ENCODE assay signal across 11 mouse cellular contexts in the genomic region with DNA sequence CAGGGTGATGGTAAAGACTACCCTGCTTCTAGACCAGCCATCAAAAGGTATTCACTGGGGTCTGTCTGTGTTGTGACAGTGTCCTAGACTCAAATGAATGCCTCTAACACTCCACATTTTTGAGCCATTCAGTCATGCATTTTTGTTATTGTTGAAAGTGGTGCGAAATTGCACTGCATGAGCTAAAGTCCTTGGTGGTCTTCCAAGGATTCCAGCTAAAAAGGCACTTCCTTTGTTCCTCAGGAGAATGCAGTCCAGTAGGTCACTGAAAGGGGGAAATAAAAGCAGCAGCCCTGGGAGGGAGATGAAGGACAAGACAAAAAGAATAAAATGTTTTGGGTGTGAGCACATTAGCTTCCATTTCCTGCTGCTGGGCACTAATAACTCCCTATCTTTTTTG. TPM values are rescaled to one million over a fixed set of nuclear protein-coding genes. Genes with fewer than 3 reads are reported as not detected.
DNase-seq lines count a peak whose midpoint lies in the region; ATAC-seq and TF ChIP-seq lines count a peak whose summit lies in the region.
"Had no signal": no experiment of that assay in that cellular context is flagged by ENCODE, and none has a peak within 500 bp of the region (broad histone marks: within the 10 kb centered on the region; RNA-seq: fewer than 3 reads in every experiment).

No protein-coding gene starts in this region.

- DNase-seq in heart, embryonic 10.5 days (ENCODE audit: low spot score), result no peak
- peak; percentile 7 for DNase-seq in lung, postnatal 0 days (ENCODE audit: low spot score)
- DNase-seq in lung, postnatal 14 days, result no peak
- no peak for DNase-seq in limb, embryonic 14.5 days (ENCODE audit: low spot score)
- no peak for DNase-seq in c-Kit-positive CD71-positive TER-119-positive erythroid progenitor cells, embryonic 14.5 days (ENCODE audit: low spot score)
- DNase-seq in T-cell, adult 2 months (ENCODE audit: low spot score), result no peak
- DNase-seq: adrenal gland, adult 8-10 months; kidney, adult 9 months had no signal

- H3K4me2 ChIP-seq in heart, embryonic 13.5 days, result no peak overlapping the region
- no peak overlapping the region for H3K4me2 ChIP-seq in lung, postnatal 0 days (replicated peaks; ENCODE audit: low read depth, low read length)
- peak overlapping the region; percentile 59 for H3K4me2 ChIP-seq in embryonic facial prominence, embryonic 13.5 days
- peak overlapping the region; percentile 50; the same call in 1 of the 2 replicates for H3K4me2 ChIP-seq in limb, embryonic 14.5 days (replicated peaks; ENCODE audit: low read depth, low read length, severe bottlenecking)

- H3K27me3 ChIP-seq in heart, embryonic 13.5 days (replicated peaks), result 0 out of 2 replicates have a peak, but pooled peaks cover 10% of the 10 kb centered on the region
- peaks cover 29% of the 10 kb centered on the region for H3K27me3 ChIP-seq in heart, embryonic 10.5 days (ENCODE audit: insufficient read depth, poor library complexity, severe bottlenecking)
- no peaks in the 10 kb centered on the region for H3K27me3 ChIP-seq in lung, postnatal 0 days (replicated peaks; ENCODE audit: insufficient read depth, low read length)
- peaks cover 27% of the 10 kb centered on the region for H3K27me3 ChIP-seq in embryonic facial prominence, embryonic 13.5 days
- H3K27me3 ChIP-seq in limb, embryonic 14.5 days (ENCODE audit: control insufficient read depth, insufficient read depth, low read length), result no peaks in the 10 kb centered on the region

- no peaks in the 10 kb centered on the region for H3K9me3 ChIP-seq in heart, embryonic 13.5 days
- H3K9me3 ChIP-seq in heart, embryonic 10.5 days, result no peaks in the 10 kb centered on the region
- H3K9me3 ChIP-seq in lung, postnatal 0 days (ENCODE audit: low read length), result no peaks in the 10 kb centered on the region
- H3K9me3 ChIP-seq in embryonic facial prominence, embryonic 13.5 days, result no peaks in the 10 kb centered on the region
- H3K9me3 ChIP-seq in limb, embryonic 14.5 days (ENCODE audit: control insufficient read depth, low read length), result no peaks in the 10 kb centered on the region
- H3K9me3 ChIP-seq: liver, embryonic 15.5 days had no signal

- H3K27ac ChIP-seq in heart, embryonic 13.5 days (replicated peaks), result 0 out of 2 replicates have a peak overlapping the region, but pooled peaks have one; percentile 61
- no peak overlapping the region for H3K27ac ChIP-seq in heart, embryonic 10.5 days
- no peak overlapping the region for H3K27ac ChIP-seq in lung, postnatal 0 days (ENCODE audit: low read length)
- H3K27ac ChIP-seq in embryonic facial prominence, embryonic 13.5 days, result no peak overlapping the region
- no peak overlapping the region for H3K27ac ChIP-seq in limb, embryonic 14.5 days (replicated peaks; ENCODE audit: low read depth, low read length)
- H3K27ac ChIP-seq: liver, embryonic 15.5 days had no signal

- no peak for TF ChIP-seq EP300 in lung, postnatal 0 days (IDR thresholded peaks at IDR 0.05)

- H3K4me3 ChIP-seq in heart, embryonic 13.5 days, result no peak overlapping the region
- no peak overlapping the region for H3K4me3 ChIP-seq in heart, embryonic 10.5 days
- H3K4me3 ChIP-seq in lung, postnatal 0 days (ENCODE audit: low read depth, low read length), result no peak overlapping the region
- H3K4me3 ChIP-seq in embryonic facial prominence, embryonic 13.5 days, result peak overlapping the region; percentile 60; the same call in 1 of the 2 replicates
- peak overlapping the region; percentile 55 for H3K4me3 ChIP-seq in limb, embryonic 14.5 days (replicated peaks; ENCODE audit: low read length)

- no peak overlapping the region for H3K9ac ChIP-seq in heart, embryonic 13.5 days
- H3K9ac ChIP-seq in lung, postnatal 0 days (replicated peaks; ENCODE audit: low read depth), result no peak overlapping the region
- H3K9ac ChIP-seq in embryonic facial prominence, embryonic 13.5 days, result no peak overlapping the region
- no peak overlapping the region for H3K9ac ChIP-seq in limb, embryonic 14.5 days (ENCODE audit: low read depth, low read length, severe bottlenecking)
- H3K9ac ChIP-seq: liver, embryonic 15.5 days had no signal

- ATAC-seq in heart, embryonic 13.5 days (ENCODE audit: extremely low read depth, insufficient number of reproducible peaks, low FRiP score, low TSS enrichment), result no peak
- ATAC-seq in lung, postnatal 0 days, result no peak
- no peak for ATAC-seq in embryonic facial prominence, embryonic 13.5 days (ENCODE audit: insufficient number of reproducible peaks, insufficient read depth, low FRiP score, low TSS enrichment, low read depth)
- ATAC-seq in limb, embryonic 14.5 days (ENCODE audit: low FRiP score, low read depth), result no peak

- peaks cover 13% of the 10 kb centered on the region for H3K4me1 ChIP-seq in heart, embryonic 13.5 days
- H3K4me1 ChIP-seq in heart, embryonic 10.5 days, result peaks cover 10% of the 10 kb centered on the region; the same call in 1 of the 2 replicates
- H3K4me1 ChIP-seq in lung, postnatal 0 days (ENCODE audit: insufficient read depth, low read depth, low read length), result no peaks in the 10 kb centered on the region
- peaks cover 15% of the 10 kb centered on the region for H3K4me1 ChIP-seq in embryonic facial prominence, embryonic 13.5 days
- 0 out of 2 replicates have a peak, but pooled peaks cover 6% of the 10 kb centered on the region for H3K4me1 ChIP-seq in limb, embryonic 14.5 days (ENCODE audit: control insufficient read depth, insufficient read depth, low read length)

- no peaks in the 10 kb centered on the region for H3K36me3 ChIP-seq in heart, embryonic 13.5 days
- no peaks in the 10 kb centered on the region for H3K36me3 ChIP-seq in heart, embryonic 10.5 days
- no peaks in the 10 kb centered on the region for H3K36me3 ChIP-seq in lung, postnatal 0 days (ENCODE audit: insufficient read depth, low read length)
- H3K36me3 ChIP-seq in embryonic facial prominence, embryonic 13.5 days, result no peaks in the 10 kb centered on the region
- no peaks in the 10 kb centered on the region for H3K36me3 ChIP-seq in limb, embryonic 14.5 days (ENCODE audit: control insufficient read depth, insufficient read depth, low read length)
- H3K36me3 ChIP-seq: liver, embryonic 15.5 days had no signal

- TF ChIP-seq CTCF in lung, postnatal 0 days (IDR thresholded peaks at IDR 0.05), result no peak

- no peak for TF ChIP-seq POLR2A in limb, embryonic 14.5 days (IDR thresholded peaks at IDR 0.05; ENCODE audit: borderline replicate concordance, extremely low read depth, insufficient read depth, insufficient read length)

- 55% methylated on average over 1 of the region's 1 CpGs for WGBS in heart, embryonic 13.5 days
- WGBS in heart, embryonic 10.5 days, result 62% methylated on average over 1 of the region's 1 CpGs
- WGBS in lung, postnatal 0 days, result 48% methylated on average over 1 of the region's 1 CpGs
- 61% methylated on average over 1 of the region's 1 CpGs for WGBS in embryonic facial prominence, embryonic 13.5 days
- 57% methylated on average over 1 of the region's 1 CpGs for WGBS in limb, embryonic 14.5 days

RNA-seq across cellular contexts. Expression of a gene that starts 2.8 kb away (rescaled TPM):
- polyA plus RNA-seq in heart, embryonic 13.5 days (2015; fragmentation: Nextera tagmentation; extraction: Ambion mirVana), result 42.2 and 47.1 TPM in 2 replicates
- 25.3 and 46.4 TPM in 2 replicates for polyA plus RNA-seq in heart, embryonic 10.5 days (2016; fragmentation: Nextera tagmentation; extraction: Ambion mirVana)
- polyA plus RNA-seq in lung, postnatal 0 days (2015; fragmentation: Nextera tagmentation; extraction: Ambion mirVana), result 28.3 and 32.7 TPM in 2 replicates
- 70.3 and 82.2 TPM in 2 replicates for polyA plus RNA-seq in embryonic facial prominence, embryonic 13.5 days (2015; fragmentation: Nextera tagmentation; extraction: Ambion mirVana)
- 81.8 and 90.0 TPM in 2 replicates for polyA plus RNA-seq in limb, embryonic 14.5 days (2012; rRNA removed)
- 88.5 and 95.1 TPM in 2 replicates for polyA plus RNA-seq in limb, embryonic 14.5 days (2014; fragmentation: Nextera tagmentation; extraction: Ambion mirVana)

Comparison
In these comparisons a context has a peak if more than half of its experiments do, and no peak if none do; other contexts are left out.
1. H3K4me2 ChIP-seq: peak in embryonic facial prominence, embryonic 13.5 days (single experiment) and limb, embryonic 14.5 days (single experiment); none in heart, embryonic 13.5 days (single experiment) and lung, postnatal 0 days (single experiment).
2. H3K4me3 ChIP-seq: peak in embryonic facial prominence, embryonic 13.5 days (single experiment) and limb, embryonic 14.5 days (single experiment); none in heart, embryonic 13.5 days (single experiment), heart, embryonic 10.5 days (single experiment) and lung, postnatal 0 days (single experiment).